Mouse (Mus musculus): Measurements from ENCODE around the gene Shb.

DNA sequence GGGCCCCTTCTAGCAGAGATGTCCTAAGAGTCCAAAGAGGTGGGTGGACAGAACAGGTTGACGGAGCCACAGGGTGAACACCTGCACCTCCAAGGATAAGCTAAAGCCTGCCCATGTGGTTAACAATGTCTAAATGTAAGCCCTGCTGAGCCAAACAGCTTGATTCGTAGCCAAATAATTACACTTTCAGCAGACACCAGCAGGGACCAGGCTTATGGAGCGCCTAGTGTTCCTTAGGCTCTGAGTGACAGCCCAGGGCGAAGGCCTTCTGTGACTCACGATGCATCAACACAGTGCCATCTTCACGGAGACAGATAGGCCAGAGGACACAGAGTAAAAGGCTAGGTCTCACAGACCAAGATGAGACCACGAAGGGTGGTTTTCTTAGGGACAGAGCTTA, 102.8 kb downstream of the Shb start:
- no peak for TF ChIP-seq CTCF (IDR thresholded peaks at IDR 0.05; ENCODE audit: low read depth)
- TF ChIP-seq EP300 (optimal IDR thresholded peaks at IDR 0.05): no peak

All from stomach, postnatal 0 days (tissue).